Mouse (Mus musculus) hindbrain, embryonic 15.5 days (tissue): ENCODE measurements around the gene Capn7. TPM values are rescaled to one million over a fixed set of nuclear protein-coding genes. Genes with fewer than 3 reads are reported as not detected.

Experiments used
- ATAC-seq: fragments of 200-750 bp; cut with Nextera tagmentation; 2 replicates; pipeline ENCODE4 v1.8.0; 2017; ENCODE audit warnings: low read depth, moderate number of reproducible peaks, moderate TSS enrichment; ENCODE audit not compliant: low FRiP score
- H3K27ac ChIP-seq: fragments of 300-500 bp; sonication (generic); replicated peaks from 2 replicates; pipeline ENCODE4 v1.5.1; 2015; ENCODE audit warnings: mild to moderate bottlenecking, inconsistent platforms
- H3K27me3 ChIP-seq: fragments of 300-500 bp; sonication (generic); 2 replicates; pipeline ENCODE4 v1.6.1; 2015; ENCODE audit warnings: control low read depth, inconsistent platforms
- H3K36me3 ChIP-seq: fragments of 300-500 bp; sonication (generic); 2 replicates; pipeline ENCODE4 v1.6.1; 2015; ENCODE audit warnings: control low read depth, inconsistent platforms
- H3K4me1 ChIP-seq: fragments of 300-500 bp; sonication (generic); replicated peaks from 2 replicates; pipeline ENCODE4 v1.6.1; 2015; ENCODE audit warnings: control low read depth, inconsistent platforms
- H3K4me2 ChIP-seq: fragments of 300-500 bp; sonication (generic); 2 replicates; pipeline ENCODE4 v1.6.1; 2015; ENCODE audit warnings: moderate library complexity, mild to moderate bottlenecking, inconsistent platforms
- H3K4me3 ChIP-seq: fragments of 300-500 bp; sonication (generic); 2 replicates; pipeline ENCODE4 v1.5.1; 2015; ENCODE audit warnings: mild to moderate bottlenecking, inconsistent platforms
- H3K9ac ChIP-seq: fragments of 300-500 bp; sonication (generic); 2 replicates; pipeline ENCODE4 v1.6.1; 2015; ENCODE audit warnings: inconsistent platforms
- H3K9me3 ChIP-seq: fragments of 300-500 bp; sonication (generic); 2 replicates; pipeline ENCODE4 v1.6.1; 2016; ENCODE audit warnings: control low read depth, inconsistent platforms
- WGBS: fragments of 180-500 bp; shearing (Covaris S2); methylation state at CpG from one replicate; pipeline ENCODE4 v1.1.7; 2015; 5-methylcytosine and 5-hydroxymethylcytosine counted together
- polyA plus RNA-seq: library from polyadenylated mRNA; unstranded; fragments of >200 nt; fragmentation: Nextera tagmentation; extraction: Ambion mirVana; gene quantifications from 2 replicates; pipeline ENCODE4 v1.2.1, GENCODE M21; 2015

The Capn7 gene
- polyA plus RNA-seq, 1 experiment from 2014 or later: 83.1 TPM

GRCm38 (mm10) chr14:31389421-31390147, 53.1 kb downstream of the Capn7 start:
- 86% methylated on average over 8 of the region's 8 CpGs for WGBS
- no peaks in the 10 kb centered on the region for H3K27me3 ChIP-seq
- ATAC-seq: no peak
- no peak overlapping the region for H3K9ac ChIP-seq
- no peak overlapping the region for H3K4me3 ChIP-seq
- no peak overlapping the region for H3K4me2 ChIP-seq
- H3K4me1 ChIP-seq: peaks cover 48% of the 10 kb centered on the region
- H3K27ac ChIP-seq: no peak overlapping the region
- H3K9me3 ChIP-seq: no peaks in the 10 kb centered on the region
- peaks cover 5% of the 10 kb centered on the region; the same call in 1 of the 2 replicates for H3K36me3 ChIP-seq

GRCm38 (mm10) chr14:31392300-31392699, 55.9 kb downstream of the Capn7 start:
- Histone ChIP-seq H3K9me3 (no peaks in the 10 kb centered on the region), H3K27ac (no peak overlapping the region), H3K36me3 (no peaks in the 10 kb centered on the region), H3K4me2 (no peak overlapping the region), H3K27me3 (no peaks in the 10 kb centered on the region), H3K9ac (no peak overlapping the region), H3K4me3 (no peak overlapping the region), H3K4me1 (peaks cover 30% of the 10 kb centered on the region)
- 79% methylated on average over 5 of the region's 5 CpGs for WGBS
- no peak for ATAC-seq

- Histone ChIP-seq H3K4me2 (no peak overlapping the region), H3K9ac (no peak overlapping the region), H3K4me3 (no peak overlapping the region), H3K27me3 (no peaks in the 10 kb centered on the region), H3K9me3 (no peaks in the 10 kb centered on the region), H3K4me1 (peaks cover 24% of the 10 kb centered on the region), H3K27ac (no peak overlapping the region), H3K36me3 (no peaks in the 10 kb centered on the region)
- WGBS: 64% methylated on average over 8 of the region's 8 CpGs
- no peak for ATAC-seq
These were observed 56.6 kb downstream of the Capn7 start for GRCm38 (mm10) chr14:31392873-31393545.

- H3K9me3 ChIP-seq: no peaks in the 10 kb centered on the region
- no peaks in the 10 kb centered on the region for H3K36me3 ChIP-seq
- 79% methylated on average over 3 of the region's 3 CpGs for WGBS
- no peak overlapping the region for H3K27ac ChIP-seq
- ATAC-seq: no peak
- no peak overlapping the region for H3K4me2 ChIP-seq
- H3K4me1 ChIP-seq: peaks cover 19% of the 10 kb centered on the region
- H3K4me3 ChIP-seq: no peak overlapping the region
- no peaks in the 10 kb centered on the region for H3K27me3 ChIP-seq
- H3K9ac ChIP-seq: no peak overlapping the region
These were observed 57.1 kb downstream of the Capn7 start for GRCm38 (mm10) chr14:31393546-31393890.

- H3K4me3 ChIP-seq: no peak overlapping the region
- no peaks in the 10 kb centered on the region for H3K9me3 ChIP-seq
- H3K27ac ChIP-seq: no peak overlapping the region
- no peak for ATAC-seq
- H3K9ac ChIP-seq: no peak overlapping the region
- 85% methylated on average over 7 of the region's 7 CpGs for WGBS
- peaks cover 18% of the 10 kb centered on the region; the same call in 1 of the 2 replicates for H3K4me1 ChIP-seq
- no peak overlapping the region for H3K4me2 ChIP-seq
- no peaks in the 10 kb centered on the region for H3K27me3 ChIP-seq
- no peaks in the 10 kb centered on the region for H3K36me3 ChIP-seq
These were observed 57.6 kb downstream of the Capn7 start for GRCm38 (mm10) chr14:31393936-31394630.

- Histone ChIP-seq H3K4me2 (no peak overlapping the region), H3K27me3 (no peaks in the 10 kb centered on the region), H3K4me3 (no peak overlapping the region), H3K27ac (no peak overlapping the region), H3K4me1 (0 out of 2 replicates have a peak, but pooled peaks cover 11% of the 10 kb centered on the region), H3K9ac (no peak overlapping the region), H3K36me3 (no peaks in the 10 kb centered on the region), H3K9me3 (no peaks in the 10 kb centered on the region)
- 94% methylated on average over 9 of the region's 9 CpGs for WGBS
- no peak for ATAC-seq
These were observed 58.5 kb downstream of the Capn7 start for GRCm38 (mm10) chr14:31394822-31395532.

- Histone ChIP-seq H3K4me1 (0 out of 2 replicates have a peak, but pooled peaks cover 11% of the 10 kb centered on the region), H3K9me3 (no peaks in the 10 kb centered on the region), H3K36me3 (no peaks in the 10 kb centered on the region; the same call in 1 of the 2 replicates), H3K27ac (no peak overlapping the region), H3K27me3 (no peaks in the 10 kb centered on the region), H3K9ac (no peak overlapping the region), H3K4me3 (no peak overlapping the region), H3K4me2 (no peak overlapping the region)
- no peak for ATAC-seq
- WGBS: 90% methylated on average over 7 of the region's 7 CpGs
These were observed 59.3 kb downstream of the Capn7 start for GRCm38 (mm10) chr14:31395629-31396199.

GRCm38 (mm10) chr14:31396428-31396827, 60.0 kb downstream of the Capn7 start:
- 89% methylated on average over 2 of the region's 2 CpGs for WGBS
- ATAC-seq: no peak
- Histone ChIP-seq H3K4me2 (no peak overlapping the region), H3K36me3 (no peaks in the 10 kb centered on the region; the same call in 1 of the 2 replicates), H3K9ac (no peak overlapping the region), H3K4me3 (no peak overlapping the region), H3K27me3 (no peaks in the 10 kb centered on the region), H3K9me3 (no peaks in the 10 kb centered on the region), H3K4me1 (0 out of 2 replicates have a peak, but pooled peaks cover 11% of the 10 kb centered on the region), H3K27ac (no peak overlapping the region)

- Histone ChIP-seq H3K27ac (no peak overlapping the region), H3K9me3 (no peaks in the 10 kb centered on the region), H3K36me3 (no peaks in the 10 kb centered on the region; the same call in 1 of the 2 replicates), H3K4me2 (no peak overlapping the region), H3K4me3 (no peak overlapping the region), H3K9ac (no peak overlapping the region), H3K27me3 (no peaks in the 10 kb centered on the region), H3K4me1 (0 out of 2 replicates have a peak, but pooled peaks cover 11% of the 10 kb centered on the region)
- WGBS: 76% methylated on average over 12 of the region's 12 CpGs
- no peak for ATAC-seq
These were observed 60.9 kb downstream of the Capn7 start for GRCm38 (mm10) chr14:31397353-31397752.

GRCm38 (mm10) chr14:31397791-31398595, 61.6 kb downstream of the Capn7 start:
- WGBS: 77% methylated on average over 9 of the region's 9 CpGs
- Histone ChIP-seq H3K9ac (no peak overlapping the region), H3K36me3 (no peaks in the 10 kb centered on the region; the same call in 1 of the 2 replicates), H3K4me1 (0 out of 2 replicates have a peak, but pooled peaks cover 16% of the 10 kb centered on the region), H3K9me3 (no peaks in the 10 kb centered on the region), H3K4me3 (no peak overlapping the region), H3K4me2 (no peak overlapping the region), H3K27me3 (no peaks in the 10 kb centered on the region), H3K27ac (no peak overlapping the region)
- no peak for ATAC-seq

- ATAC-seq: no peak
- H3K36me3 ChIP-seq: no peaks in the 10 kb centered on the region; the same call in 1 of the 2 replicates
- H3K27me3 ChIP-seq: no peaks in the 10 kb centered on the region
- H3K9me3 ChIP-seq: no peaks in the 10 kb centered on the region
- H3K9ac ChIP-seq: no peak overlapping the region
- WGBS: 89% methylated on average over 11 of the region's 11 CpGs
- no peak overlapping the region for H3K4me3 ChIP-seq
- no peak overlapping the region for H3K4me2 ChIP-seq
- no peak overlapping the region for H3K27ac ChIP-seq
- peaks cover 13% of the 10 kb centered on the region; the same call in 1 of the 2 replicates for H3K4me1 ChIP-seq
These were observed 62.4 kb downstream of the Capn7 start for GRCm38 (mm10) chr14:31398819-31399218.
